Mouse (Mus musculus): ENCODE measurements around the gene Ptcra.

DNA sequence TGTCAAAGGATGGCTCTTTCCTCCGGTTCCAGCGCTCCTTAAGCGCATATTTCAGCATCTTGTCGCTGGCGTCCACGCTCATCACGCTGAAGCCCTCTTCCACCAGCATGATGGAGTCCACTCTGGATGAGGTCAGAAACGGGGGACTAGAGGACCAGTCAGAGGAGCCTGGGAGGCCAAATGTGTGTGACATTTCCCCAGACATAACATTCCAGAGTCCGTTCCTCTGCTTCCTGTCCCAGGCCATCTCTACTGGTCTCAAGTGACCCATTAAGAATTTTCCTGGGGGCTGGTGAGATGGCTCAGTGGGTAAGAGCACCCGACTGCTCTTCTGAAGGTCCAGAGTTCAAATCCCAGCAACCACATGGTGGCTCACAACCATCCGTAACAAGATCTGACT lies 36.2 kb downstream of the Ptcra start:
- TF ChIP-seq CTCF (IDR thresholded peaks at IDR 0.05; ENCODE audit: low read depth, low read length) (no peak), POLR2A (IDR thresholded peaks at IDR 0.05; ENCODE audit: insufficient read depth, low read length) (no peak)

Data from ES-Bruce4 (cell line).